Mouse (Mus musculus) inflammation-experienced regulatory T-cells (primary cell): Measurements from ENCODE around the gene Edn2. TPM values are rescaled to one million over a fixed set of nuclear protein-coding genes. Genes with fewer than 3 reads are reported as not detected.

Experiments used
- polyA plus RNA-seq, 2 experiments: library from polyadenylated mRNA; unstranded; fragments of 100-300 nt; shearing (Covaris generic); gene quantifications; one replicate each; pipeline ENCODE4 v1.2.1; 2017

The Edn2 gene
- not detected for polyA plus RNA-seq

DNA sequence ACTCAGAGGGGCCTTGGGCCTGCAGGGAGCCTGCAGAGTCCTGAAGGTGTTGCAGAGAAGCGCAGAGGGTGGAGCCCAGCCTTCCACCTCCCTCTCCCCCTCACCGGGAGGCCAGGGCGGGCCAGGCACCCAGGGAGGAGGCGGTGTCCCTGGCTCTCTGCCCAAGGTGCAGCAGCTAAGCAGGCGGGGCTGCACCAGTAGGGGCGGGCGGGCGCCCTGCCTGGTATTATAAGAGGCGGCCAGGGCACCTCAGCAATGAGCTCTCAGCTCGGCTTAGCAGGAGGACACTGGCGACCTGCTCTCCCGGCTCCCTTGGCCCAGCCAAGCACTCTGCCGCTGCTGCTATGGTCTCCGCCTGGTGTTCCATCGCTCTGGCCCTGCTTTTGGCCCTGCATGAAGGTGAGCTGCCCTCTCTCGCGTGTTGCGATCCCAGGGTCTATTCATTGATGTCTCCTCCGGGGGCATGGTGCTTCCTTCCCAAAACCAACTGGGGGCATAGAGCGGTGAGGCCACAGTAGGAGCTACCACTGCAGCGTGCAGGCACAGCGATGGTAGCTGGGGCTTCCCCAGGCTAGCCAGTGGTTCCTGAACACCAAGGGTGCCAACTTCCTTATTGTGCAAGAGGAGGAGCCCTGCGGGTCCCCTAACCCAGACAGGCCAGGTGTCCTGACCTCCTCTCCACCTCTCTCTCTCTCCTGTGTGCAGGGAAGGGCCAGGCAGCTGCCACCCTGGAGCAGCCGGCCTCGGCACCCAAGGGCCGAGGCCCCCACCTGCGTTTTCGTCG lies at the start of gene Edn2:
Gene Edn2 (plus strand): TSS at position 41 of the 784 bp plus-strand sequence.

Other genes starting within 250 kb of the Edn2 start
- 10 to 100 TPM; 15.2 to 32.2 TPM for gene AL607142.1, start 96.2 kb upstream of the Edn2 start, polyA plus RNA-seq
- gene Foxo6, start 126.1 kb downstream of the Edn2 start, polyA plus RNA-seq = not detected
- gene Scmh1, start 244.1 kb downstream of the Edn2 start, polyA plus RNA-seq = 10 to 100 TPM; 15.5 to 25.5 TPM